Mouse (Mus musculus) gastrocnemius, postnatal 4 days (tissue): ENCODE results near the gene Npas3. TPM values are rescaled to one million over a fixed set of nuclear protein-coding genes. Genes with fewer than 3 reads are reported as not detected.

Experiments used
- DNase-seq, 2 experiments: peaks; one replicate each; pipeline ENCODE4 v3.0.0; 2021 to 2022; ENCODE audit warnings: low spot score in 2 of 2, mixed read lengths in 2 of 2
- total RNA-seq, 2 experiments: library from RNA; stranded (reverse); gene quantifications; 2 replicates each; pipeline ENCODE4 v1.2.3; 2021

Gene Npas3
- total RNA-seq, 2 experiments from 2014 or later = 7.0 to 10.8 TPM

DNA sequence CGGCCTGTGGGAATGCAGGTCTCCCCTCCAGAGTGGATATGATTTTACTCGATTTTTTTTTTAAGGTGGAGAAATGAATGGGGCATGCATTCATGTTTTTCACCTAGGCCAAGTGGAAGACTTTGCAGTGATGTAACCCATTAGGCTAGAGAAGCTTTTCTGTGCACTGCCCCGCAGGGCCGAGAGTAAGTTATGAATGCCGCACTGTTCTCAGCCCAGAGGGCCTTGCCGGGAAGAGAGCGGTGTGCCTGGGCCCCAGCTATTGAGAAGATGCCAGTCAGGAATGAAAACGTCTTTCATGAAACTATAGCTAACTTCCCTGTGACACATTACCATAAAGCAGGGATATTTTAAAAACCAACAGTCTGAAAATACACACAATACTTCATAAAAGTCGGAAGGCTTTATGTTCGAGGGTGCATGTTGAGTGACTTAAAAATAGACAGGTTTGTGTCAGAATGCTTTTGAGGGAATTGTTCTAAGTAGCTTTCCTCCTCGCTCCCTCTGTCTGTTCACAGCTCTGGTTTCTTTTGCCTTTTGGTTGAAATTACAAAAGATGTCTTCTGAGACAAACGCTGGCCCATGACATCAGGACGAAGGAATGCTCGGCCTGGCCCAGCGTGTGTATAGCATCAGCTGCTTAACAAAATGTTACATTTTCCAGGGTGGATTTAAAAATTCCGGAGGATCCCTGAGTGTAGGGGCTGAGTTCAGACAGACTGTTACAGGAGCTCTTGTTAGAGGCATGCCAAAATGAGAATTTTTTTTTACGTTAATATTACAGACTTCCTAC is 44.2 kb downstream of the Npas3 start:
- peak; percentile 28 to 36 for DNase-seq

DNA sequence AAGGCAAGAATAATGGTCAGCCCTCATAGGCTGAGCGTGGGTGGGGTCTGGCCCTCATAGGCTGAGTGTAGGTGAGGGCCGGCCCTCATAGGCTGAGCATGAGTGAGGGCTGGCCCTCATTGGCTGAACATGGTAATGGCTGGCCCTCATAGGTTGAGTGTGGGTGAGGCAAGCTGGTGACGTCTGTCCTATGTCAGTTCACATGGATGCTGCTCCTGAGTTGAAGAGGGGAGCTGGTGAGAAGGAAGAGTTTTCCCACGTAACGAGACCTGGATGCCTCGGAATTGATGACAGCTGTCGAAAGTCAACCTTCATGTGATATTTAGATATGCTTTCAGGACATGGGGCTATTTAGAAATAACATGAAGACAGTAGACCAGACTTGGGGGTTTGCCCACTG is 45.5 kb downstream of the Npas3 start:
- no peak for DNase-seq

DNA sequence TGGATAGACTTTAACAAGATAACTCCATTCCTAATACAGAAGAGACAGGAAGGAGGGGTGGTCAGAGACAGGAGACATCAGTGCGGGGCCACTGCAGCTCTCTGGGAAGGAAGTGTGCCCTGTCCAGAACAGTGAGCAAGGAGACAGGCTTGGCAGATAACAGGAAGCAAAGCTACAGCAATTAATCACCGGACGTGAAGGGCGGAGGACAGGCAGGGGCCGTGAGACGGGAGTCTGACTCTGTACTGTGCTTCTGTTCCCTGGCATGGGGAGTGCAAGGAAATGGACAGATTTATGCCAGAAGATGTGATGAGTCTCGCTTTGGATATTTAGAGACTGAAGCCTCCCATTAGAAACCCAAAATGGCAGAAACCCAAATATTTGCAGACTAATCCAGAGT is 47.3 kb downstream of the Npas3 start:
- no peak for DNase-seq

DNA sequence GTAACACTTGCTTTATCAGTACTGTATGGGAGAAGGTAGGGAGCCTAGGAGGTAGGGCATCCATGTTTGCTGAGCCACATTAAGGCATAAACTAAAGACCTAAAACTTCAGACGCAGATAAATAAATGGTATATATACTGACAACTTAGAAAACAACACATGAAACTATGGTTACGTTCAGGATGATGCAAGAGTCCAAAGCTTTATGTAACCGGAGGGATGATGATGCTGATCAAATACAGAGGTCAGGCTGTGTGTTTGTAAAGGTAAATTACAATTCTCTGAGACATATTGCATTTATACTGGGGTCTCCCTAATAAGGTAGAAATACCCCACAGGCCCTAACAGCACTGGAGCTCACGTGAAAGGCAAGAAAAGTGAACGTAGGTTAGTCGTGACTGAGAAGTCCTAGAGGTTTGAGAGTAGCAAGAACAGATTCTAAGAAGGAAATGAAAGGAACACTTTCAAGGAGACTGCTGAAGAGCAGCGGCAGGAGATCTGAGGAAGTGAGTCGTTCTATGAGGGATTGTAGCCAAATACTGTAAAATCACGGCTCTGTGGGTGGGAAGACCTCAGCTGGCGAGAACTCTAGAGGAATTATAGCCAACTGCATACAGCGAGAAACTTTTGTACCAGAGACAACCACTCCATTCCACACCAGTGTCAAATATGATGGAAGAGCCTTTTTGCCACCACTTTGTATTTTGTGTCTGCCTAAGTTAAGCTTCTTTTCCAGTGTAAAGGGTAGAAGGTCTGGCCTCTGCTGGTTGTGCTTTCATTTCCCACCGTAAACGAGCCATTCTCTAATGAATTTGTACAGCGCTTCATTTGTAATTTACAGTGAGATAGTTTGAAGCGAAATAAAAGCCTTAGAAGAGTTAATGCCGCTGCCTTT is 49.7 kb downstream of the Npas3 start:
- DNase-seq = no peak

DNA sequence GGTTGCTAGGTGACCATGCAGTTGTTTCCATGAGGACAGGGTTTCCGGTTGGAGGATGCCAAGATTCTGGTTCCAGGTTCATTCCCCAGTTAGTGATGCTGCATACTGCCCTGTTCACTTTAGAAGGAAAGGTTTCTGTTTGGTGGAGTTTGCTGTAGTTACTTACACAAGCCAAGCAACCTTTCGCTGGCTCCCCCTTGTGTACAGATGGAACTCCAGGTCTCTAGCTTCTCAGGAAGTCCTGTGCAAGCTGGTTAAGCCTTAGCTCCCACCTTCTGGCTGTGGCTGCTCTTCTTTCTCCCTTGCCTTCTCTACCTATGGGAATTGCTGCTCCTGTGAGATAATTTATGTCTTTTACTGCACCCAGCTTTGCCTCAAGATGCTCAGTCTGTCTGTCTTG is 52.5 kb downstream of the Npas3 start:
- no peak for DNase-seq

DNA sequence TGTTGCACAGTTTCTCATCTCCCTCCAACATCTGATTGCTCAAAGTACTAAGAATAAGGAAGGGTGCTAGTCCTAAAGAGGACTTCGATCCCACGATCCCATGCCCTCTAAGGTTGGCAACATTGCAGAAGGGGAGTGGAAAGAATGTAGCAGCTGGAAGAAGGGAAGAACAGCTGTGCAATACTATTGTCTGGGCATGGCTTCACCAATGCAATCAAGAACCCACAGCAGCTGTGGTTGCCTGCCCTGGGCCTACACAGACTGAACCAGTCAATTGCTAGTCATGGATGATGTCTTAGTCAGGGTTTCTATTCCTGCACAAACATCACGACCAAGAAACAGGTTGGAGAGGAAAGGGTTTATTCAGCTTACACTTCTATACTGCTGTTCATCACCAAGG is 53.7 kb downstream of the Npas3 start:
- no peak for DNase-seq

DNA sequence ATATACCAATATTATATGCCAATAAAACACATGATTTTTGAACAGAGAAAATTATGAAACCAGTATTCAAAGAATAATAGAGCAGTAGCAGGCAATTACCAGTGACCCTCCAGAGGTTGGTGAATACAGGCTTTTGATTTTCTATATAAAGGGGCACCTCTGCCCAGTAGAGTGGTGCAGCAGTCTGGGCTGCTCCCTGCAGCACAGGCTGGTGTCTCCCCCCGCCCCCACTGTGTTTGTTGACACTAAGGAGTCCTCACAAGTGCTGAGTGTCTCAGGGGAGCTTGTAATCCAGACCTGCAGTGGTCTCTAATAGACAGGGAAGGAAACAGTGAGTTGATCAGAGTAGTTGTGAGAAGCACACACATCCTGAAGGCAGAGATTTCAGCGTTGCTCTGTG is 68.2 kb downstream of the Npas3 start:
- DNase-seq = no peak

DNA sequence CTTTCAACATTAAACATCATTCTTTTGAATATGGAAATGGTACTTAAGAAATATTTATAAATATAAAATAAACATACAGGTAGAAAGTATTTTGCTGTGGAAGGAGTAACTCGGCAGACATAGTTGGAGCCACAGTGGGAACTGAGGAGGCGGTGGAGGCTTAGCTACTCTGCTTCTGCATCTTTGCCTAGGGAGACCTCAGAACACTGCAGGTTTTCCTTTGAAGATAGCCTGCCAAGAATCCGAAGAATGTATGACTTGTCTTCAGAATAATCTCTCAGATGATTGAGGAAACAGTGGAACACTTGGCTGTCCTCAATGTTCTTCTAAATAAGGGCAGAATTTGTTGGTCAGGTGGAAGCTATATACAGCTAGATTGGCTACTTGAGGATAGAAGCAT is 69.3 kb downstream of the Npas3 start:
- no peak for DNase-seq

DNA sequence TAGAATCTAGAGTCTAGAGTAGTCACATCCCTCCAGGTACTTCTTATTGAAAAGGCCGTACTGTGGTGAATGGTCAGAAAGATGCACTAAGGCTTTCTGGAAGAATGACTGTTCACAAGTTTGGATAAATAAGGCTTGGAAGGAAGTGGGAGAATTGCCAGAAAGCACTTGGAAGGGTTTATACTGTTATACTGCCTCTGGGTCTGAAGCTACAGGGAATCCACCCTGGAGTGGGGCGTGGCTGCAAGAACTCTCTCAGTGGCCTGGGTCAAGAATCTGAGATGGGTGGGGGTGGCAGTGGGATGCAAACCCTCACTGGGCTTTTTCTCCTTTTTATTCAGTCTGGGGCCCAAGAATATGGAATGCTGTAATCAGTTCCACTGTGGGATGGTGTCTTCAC is 72.0 kb downstream of the Npas3 start:
- no peak for DNase-seq

DNA sequence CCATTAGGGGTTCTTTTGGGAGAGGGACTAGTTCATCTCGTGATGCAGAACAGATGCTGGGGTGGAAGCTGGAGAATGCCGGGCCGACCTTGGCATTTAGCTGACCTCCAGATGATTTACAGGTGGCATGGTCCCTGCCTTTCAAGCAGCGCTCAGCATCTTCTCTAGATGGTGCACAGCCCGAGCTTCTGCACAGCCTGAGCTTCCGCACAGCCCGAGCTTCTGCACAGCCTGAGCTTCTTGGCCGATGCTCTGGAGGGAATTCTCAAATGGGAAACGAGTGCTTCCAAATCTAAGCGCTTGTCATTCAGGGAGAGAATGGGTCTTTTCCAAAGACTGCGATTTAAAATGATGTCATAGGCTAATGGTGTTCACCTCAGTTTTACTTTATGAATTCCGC is 72.5 kb downstream of the Npas3 start:
- DNase-seq = no peak

DNA sequence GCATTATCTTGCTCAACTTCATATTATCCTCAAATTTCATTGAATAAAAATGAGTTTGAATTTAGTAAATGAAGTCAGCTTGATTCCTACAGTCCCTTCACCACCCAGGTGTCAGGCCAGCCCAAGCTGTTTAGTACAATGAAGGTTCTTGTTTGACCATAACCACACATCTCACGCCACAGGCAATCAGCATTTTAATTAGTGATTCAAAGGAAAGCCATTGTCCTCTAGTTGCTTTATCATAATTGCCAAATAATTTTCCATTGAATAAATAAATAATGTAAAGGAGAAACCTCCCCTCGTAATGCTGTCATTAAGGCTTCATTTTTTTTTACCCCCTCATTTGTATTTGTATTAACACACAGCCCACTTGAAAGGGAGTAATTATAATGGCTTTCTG is 73.5 kb downstream of the Npas3 start:
- no peak for DNase-seq

DNA sequence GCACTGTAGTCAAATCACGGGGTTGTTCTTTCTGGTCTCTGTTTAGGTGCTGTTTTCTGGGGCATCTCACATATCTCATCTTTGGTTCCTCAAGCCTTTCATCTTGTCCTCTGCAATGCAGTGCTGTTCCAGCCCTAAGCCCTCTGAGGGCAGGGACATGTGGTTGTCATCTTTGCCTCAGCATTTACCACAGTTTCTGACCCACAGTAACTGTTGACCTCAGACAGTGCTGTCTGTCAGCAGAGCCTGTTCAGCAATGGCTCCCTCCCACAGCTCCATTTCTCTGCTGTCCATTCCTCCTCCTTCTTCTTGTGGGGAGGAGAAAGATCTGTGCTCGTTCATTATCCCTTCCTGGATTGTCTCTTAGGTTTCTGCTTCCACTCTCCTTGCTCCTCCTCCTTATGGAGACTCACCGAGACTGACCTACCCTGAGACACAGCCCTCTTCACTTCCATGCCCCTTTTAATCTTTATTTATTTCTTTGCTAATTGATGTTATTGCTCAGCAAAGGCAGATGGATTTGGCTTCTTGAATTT is 79.2 kb downstream of the Npas3 start:
- no peak for DNase-seq

DNA sequence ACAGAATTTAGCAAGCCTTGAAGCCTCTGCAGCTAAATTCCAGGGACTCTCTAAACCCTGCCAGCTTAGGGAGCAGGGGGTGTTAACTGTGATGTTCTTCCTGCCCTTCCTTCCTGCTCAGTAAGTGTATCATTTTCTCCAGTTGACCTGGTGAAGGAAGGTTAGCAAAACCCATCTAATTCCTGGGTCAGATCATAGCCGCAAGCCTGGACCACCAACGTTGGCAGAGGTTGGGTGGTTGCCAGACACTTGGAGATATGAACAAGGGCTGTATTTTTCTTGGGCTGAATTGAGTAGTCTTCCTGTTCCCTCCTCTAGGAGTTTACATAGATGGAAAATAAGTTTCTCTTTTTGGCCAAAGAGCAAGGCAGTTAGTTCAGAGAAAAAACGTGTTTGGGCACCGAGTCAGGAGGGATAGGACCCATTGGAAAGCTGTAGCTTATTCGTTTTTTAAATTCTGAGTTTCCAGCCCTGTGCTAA is 79.8 kb downstream of the Npas3 start:
- DNase-seq = peak; percentile 24 to 52

DNA sequence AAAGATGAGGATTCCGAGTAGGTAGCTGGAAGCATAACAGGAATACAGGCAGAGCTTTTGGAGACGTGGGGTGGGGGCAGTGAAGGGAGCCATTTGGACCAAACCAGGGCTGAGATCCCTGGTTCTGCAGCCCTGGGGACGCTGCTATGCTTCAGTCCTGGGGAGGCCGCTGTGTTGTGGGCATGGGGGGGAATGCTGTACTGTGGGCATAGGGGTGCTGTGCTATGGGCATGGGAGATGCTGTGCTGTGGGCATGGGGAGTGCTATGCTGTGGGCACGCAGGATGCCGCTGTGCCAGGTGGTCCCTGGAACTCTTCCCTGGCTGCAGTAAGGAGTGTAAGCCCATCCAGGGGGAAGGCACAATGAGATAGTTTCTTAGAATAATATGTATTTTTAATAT is 81.7 kb downstream of the Npas3 start:
- DNase-seq = no peak

DNA sequence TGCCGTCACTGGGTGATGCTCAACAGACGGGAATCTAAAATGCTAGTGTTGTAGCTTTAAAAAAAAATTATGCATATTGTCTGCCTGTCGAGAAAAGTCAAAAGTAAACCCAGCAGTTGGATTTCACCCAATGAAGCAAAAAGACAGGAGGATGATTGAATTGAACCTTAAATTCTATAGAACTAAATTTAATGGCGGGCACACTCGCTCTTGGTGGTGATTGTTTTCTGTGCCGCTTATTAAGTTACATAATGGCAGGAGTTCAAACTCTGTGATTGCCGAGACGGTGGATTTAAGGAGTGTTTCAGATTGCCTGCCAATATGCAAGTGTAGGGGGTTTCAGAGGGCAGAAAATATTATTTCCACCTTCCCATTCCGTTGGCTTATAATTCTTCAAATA is 82.9 kb downstream of the Npas3 start:
- no peak for DNase-seq

DNA sequence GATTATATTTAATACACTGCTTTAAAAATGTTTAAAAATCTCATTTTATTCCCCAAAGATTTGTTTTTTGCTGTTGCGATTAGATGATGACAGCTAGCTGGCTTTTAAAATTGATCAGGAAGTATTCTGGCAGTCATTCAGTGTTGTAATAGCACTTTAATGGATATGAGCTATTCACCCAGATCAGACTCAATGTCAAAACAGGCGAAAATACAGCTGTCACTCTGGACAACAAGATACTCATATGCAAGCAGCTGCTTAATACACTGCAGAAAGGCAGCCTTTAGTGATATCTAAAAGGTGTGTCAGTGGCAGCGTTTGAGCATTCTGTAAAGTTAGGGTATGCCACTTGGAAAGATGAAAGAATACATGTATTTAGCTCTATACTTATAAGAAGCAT is 83.3 kb downstream of the Npas3 start:
- no peak for DNase-seq

DNA sequence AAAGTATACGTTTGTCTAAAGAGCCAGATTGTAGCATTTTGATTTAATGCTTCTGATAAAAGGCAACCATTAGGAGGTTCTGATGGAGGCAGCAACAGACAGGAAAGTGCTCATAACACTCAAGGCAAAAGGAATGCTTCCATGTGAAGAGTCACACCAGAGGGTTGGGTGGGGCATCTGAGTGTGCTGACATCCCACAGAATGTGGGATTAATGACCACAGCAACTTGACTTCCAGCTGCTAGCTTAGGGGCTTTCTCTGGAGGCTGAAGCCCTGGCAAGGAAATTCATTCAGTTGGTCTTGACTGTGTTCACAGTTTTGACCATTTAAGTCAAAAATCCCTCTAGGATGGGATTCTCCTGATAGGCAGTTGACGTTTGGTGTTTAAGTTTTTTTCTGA is 84.8 kb downstream of the Npas3 start:
- no peak for DNase-seq

DNA sequence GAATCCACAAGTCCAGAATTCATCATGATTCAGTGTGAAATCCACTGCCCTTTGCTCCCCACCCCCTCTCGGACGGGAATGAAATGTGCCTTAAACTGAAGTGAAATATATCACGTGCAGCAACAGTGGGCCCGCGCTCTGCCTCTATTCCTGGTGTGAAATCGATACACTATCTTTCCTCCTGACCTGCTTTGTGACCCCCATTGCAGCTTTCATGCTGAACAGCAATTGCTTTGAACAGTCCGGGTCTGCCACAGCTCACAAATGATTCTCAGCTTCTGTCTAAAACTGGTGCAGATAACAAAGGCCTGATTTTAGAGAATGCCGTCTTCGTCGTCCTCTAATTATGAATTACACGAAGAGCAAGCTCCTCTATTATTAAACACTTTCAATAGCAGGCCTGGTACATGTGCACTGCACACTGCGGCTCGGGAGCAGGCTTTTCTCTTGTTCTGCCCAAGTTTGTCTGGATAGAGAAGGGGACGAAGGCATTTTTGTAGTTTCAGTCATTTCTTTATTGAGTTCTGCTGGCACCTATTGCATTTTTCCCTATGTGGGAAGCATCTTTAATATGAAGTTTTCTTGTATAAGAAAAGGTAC is 90.0 kb downstream of the Npas3 start:
- DNase-seq = no peak

DNA sequence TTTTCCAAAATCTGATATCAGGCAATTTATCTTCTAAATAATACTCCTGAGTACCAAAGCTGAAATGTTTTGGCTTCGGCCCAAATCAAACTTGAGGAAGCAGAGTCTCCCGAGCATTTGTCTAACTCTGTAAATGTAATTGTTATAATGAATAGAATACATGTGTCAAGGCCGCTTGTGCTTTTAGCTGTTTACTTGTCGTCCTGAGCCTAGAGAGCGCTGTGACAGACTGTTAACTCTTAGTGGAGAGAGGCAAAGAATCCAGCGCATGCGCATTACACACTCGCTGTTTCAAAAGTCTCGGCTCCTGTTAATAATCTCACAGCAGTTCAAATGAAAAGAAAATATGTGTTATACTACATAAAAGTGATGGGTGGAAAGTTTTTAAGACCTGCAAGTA is 94.3 kb downstream of the Npas3 start:
- no peak for DNase-seq

DNA sequence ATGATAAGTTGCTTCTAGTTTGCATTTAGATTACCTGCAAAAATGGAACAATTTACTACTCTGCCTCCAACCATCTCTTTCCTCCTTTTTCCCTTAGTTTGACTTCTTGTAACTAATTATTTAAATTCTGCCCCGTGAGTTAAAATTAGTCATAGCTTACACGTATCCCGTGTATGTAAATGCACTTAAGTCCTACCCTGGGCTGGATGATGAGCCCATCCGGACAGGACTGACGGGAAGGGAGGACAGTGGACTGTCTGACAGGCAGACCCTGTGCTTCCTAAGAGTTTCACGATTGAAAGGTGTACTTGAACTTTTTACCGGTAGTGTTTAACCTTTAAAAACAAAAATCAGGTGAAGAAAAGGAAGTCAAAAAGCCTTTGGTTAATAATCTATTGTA is 103.4 kb downstream of the Npas3 start:
- no peak for DNase-seq

DNA sequence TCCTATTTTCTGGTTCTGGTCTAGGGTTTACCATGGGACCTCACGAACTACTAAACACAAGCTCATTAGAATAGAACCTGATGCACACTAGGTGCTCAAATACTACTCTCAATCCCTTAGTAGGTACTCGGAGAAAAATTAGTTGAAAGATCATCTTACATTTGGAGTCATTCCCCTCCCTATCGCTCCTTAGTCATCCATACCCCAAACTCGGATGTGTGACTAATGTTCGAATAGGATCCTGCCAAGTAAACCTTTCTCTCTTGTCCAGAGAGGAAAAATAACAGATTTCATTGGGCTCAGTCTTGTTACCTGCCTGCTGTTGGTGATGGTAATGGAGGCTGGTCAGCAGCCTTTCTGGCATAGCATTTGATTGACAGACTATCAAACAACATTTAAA is 117.3 kb downstream of the Npas3 start:
- no peak for DNase-seq

DNA sequence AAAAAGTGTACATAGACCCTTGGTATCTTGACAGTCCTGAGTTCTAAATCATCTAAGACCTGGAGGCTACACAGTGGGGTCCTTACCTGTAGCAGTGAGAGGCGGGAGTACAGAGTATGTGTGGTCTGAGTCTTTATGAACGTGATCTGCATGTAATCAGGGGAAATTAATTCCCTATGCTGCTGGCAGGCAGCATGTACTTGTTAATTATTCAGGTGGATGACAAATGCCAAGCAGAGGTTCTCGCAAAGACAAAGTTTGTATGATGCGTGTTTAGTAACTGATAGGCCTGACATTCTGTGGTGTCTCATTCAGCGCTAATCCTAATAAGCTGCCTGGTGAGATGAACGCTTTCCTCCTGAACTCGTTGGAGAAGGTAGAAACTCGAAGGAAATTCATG is 136.4 kb downstream of the Npas3 start:
- DNase-seq = no peak
